Mouse (Mus musculus): ENCODE measurements around the gene Cc2d2b. TPM values are rescaled to one million over a fixed set of nuclear protein-coding genes. Genes with fewer than 3 reads are reported as not detected.
A peak's percentile ranks its signal among the peaks of the same experiment; 100 is the strongest.

The Cc2d2b gene
- polyA plus RNA-seq, 1 experiment, result not detected

DNA sequence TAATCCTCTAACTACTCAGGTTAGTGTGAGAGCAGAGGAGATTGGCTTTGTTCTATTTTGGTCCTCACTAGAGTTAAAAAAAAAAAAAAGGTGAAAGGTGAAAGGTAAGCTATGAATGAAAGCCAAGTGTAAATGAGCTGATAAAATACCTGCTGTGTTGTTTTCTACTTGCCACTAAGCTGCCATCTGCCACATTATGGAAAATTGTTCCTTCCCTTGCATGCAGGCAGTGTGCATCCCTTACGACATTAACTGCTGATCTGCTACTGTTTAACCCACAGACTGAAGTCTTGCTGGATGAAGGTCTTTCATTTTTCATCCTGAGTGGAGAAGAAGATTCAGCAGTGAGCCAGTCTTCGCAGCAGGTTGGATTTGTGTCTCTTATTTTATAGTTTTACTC lies 11.5 kb downstream of the Cc2d2b start:
- 72% methylated on average over 2 of the region's 2 CpGs for WGBS
- Histone ChIP-seq H3K4me1 (ENCODE audit: control insufficient read depth, insufficient read depth, insufficient read length, low read length) (no peaks in the 10 kb centered on the region), H3K4me3 (ENCODE audit: low read depth, low read length) (no peak overlapping the region), H3K27me3 (ENCODE audit: control insufficient read depth, insufficient read depth, low read length) (no peaks in the 10 kb centered on the region; the same call in none of the 2 replicates), H3K36me3 (ENCODE audit: control insufficient read depth, insufficient read depth, low read length) (no peaks in the 10 kb centered on the region), H3K27ac (ENCODE audit: insufficient read depth, low read depth, low read length) (no peak overlapping the region)
- TF ChIP-seq POLR2A (IDR thresholded peaks at IDR 0.05; ENCODE audit: low read depth, low read length), result no peak
- TF ChIP-seq CTCF (IDR thresholded peaks at IDR 0.05; ENCODE audit: extremely low read depth, insufficient read length, insufficient replicate concordance, low read depth, low read length), result no peak

DNA sequence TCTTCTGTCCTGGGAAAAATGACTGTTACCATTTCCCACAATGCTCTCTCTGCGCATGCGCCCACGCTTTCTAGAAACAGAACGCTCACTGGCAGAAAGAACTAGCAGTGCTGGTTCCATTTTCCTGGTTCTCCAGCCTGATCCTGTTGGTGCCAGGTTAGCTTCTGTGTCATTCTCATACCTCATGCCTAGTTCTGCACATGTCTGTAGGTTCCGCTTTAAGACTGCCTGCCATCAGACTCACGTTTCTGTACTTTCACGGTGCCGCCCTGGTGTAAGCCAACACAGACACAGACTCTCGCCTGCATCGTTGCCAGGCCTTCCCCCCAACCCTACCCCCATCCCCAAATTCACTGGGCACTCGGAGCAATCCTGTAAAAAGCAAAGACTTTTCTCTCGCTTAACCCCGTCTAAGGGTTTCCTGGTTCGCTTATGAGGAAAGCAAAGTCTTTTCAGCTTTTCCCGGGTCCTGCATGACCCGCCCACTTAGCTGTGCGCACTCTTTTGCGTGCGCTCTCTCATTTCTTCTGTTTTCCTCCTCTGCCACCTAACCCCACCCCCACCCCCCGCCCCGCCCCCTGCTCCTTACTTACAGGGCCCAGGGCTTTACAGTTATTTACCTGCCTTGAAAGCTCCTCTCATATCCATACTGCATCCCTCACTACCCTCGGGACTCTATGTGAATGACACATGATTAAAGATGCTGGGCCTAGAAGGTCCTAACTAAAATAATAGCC lies 13.6 kb downstream of the Cc2d2b start:
- peak overlapping the region; percentile 46 for H3K4me3 ChIP-seq (ENCODE audit: low read depth, low read length)
- WGBS, result 24% methylated on average over 22 of the region's 22 CpGs
- no peaks in the 10 kb centered on the region for H3K36me3 ChIP-seq (ENCODE audit: control insufficient read depth, insufficient read depth, low read length)
- TF ChIP-seq POLR2A (IDR thresholded peaks at IDR 0.05; ENCODE audit: low read depth, low read length) (no peak), CTCF (IDR thresholded peaks at IDR 0.05; ENCODE audit: extremely low read depth, insufficient read length, insufficient replicate concordance, low read depth, low read length) (no peak)
- no peaks in the 10 kb centered on the region for H3K4me1 ChIP-seq (ENCODE audit: control insufficient read depth, insufficient read depth, insufficient read length, low read length)
- H3K27me3 ChIP-seq (ENCODE audit: control insufficient read depth, insufficient read depth, low read length), result no peaks in the 10 kb centered on the region; the same call in none of the 2 replicates
- H3K27ac ChIP-seq (ENCODE audit: insufficient read depth, low read depth, low read length), result no peak overlapping the region

DNA sequence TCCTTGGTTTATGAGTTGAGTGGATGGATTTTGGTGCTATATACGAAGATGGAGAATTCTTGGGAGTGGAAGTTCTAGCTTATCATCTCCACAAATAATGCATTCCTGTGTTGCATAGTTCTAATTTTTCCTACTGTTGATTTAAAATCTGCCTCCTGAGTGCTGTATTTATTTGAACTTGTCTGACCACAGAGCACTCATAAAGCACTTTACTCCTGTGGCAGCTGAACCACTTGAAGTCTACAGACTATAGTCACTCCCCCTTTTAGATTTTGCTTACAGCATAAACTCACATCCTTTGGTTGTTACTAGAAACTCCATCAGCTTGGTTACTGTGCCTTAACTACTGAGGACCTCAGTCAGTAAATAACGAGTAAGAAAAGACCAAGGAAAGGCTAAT lies 18.6 kb downstream of the Cc2d2b start:
- no peak overlapping the region for H3K4me3 ChIP-seq (ENCODE audit: low read depth, low read length)

GRCm38 (mm10) chr19:40769341-40769770 lies 20.8 kb downstream of the Cc2d2b start:
- H3K27me3 ChIP-seq (ENCODE audit: control insufficient read depth, insufficient read depth, low read length), result no peaks in the 10 kb centered on the region
- TF ChIP-seq POLR2A (IDR thresholded peaks at IDR 0.05; ENCODE audit: low read depth, low read length) (no peak), CTCF (IDR thresholded peaks at IDR 0.05; ENCODE audit: extremely low read depth, insufficient read length, insufficient replicate concordance, low read depth, low read length) (no peak)
- H3K4me3 ChIP-seq (ENCODE audit: low read depth, low read length), result no peak overlapping the region
- 22% methylated on average over 7 of the region's 7 CpGs for WGBS
- H3K36me3 ChIP-seq (ENCODE audit: control insufficient read depth, insufficient read depth, low read length), result no peaks in the 10 kb centered on the region
- no peak overlapping the region for H3K27ac ChIP-seq (ENCODE audit: insufficient read depth, low read depth, low read length)
- H3K4me1 ChIP-seq (ENCODE audit: control insufficient read depth, insufficient read depth, insufficient read length, low read length), result no peaks in the 10 kb centered on the region

More for the DNA sequence above, 18.6 kb downstream of the Cc2d2b start:
- Histone ChIP-seq H3K27ac (ENCODE audit: insufficient read depth, low read depth, low read length) (no peak overlapping the region), H3K27me3 (ENCODE audit: control insufficient read depth, insufficient read depth, low read length) (no peaks in the 10 kb centered on the region; the same call in 1 of the 2 replicates), H3K4me1 (ENCODE audit: control insufficient read depth, insufficient read depth, insufficient read length, low read length) (no peaks in the 10 kb centered on the region), H3K36me3 (ENCODE audit: control insufficient read depth, insufficient read depth, low read length) (no peaks in the 10 kb centered on the region)
- WGBS, result 70% methylated on average over 2 of the region's 2 CpGs
- TF ChIP-seq POLR2A (IDR thresholded peaks at IDR 0.05; ENCODE audit: low read depth, low read length), result no peak
- no peak for TF ChIP-seq CTCF (IDR thresholded peaks at IDR 0.05; ENCODE audit: extremely low read depth, insufficient read length, insufficient replicate concordance, low read depth, low read length)

DNA sequence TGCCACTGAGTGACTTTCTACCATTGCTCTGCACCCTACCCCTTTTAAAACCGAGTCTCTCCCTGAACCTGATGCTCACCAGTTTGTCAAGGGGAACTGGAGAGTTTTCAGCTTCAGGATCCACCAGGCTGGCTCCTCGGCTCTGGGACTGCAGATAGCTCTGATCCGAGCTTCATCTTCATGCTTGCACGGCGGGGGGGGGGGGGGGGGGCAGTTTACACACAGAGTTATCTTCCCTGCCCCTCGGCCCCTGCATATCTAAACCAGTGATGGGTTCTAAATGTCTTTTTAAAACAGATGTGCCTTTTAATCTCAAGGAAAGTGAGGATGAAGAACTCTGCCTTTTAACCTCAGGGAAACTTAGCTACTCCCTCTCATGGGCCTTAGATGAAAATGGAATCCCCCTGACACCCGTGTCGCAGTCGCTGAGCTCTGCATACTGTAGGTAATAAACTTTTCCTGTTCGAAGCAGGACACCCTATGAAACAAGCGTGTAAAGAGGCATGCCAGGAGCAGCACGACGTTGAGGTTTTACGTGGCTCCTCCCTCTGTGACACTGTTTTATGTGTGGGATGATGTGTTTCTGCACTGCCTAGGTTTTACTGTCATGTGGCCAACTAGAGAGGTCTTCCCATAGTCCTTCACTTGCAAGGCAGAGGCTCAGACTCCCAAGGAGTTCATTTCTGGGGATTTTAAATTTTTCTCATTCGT lies 39.6 kb downstream of the Cc2d2b start:
- Histone ChIP-seq H3K27me3 (ENCODE audit: control insufficient read depth, insufficient read depth, low read length) (no peaks in the 10 kb centered on the region), H3K4me3 (ENCODE audit: low read depth, low read length) (no peak overlapping the region), H3K27ac (ENCODE audit: insufficient read depth, low read depth, low read length) (no peak overlapping the region), H3K36me3 (ENCODE audit: control insufficient read depth, insufficient read depth, low read length) (no peaks in the 10 kb centered on the region), H3K4me1 (ENCODE audit: control insufficient read depth, insufficient read depth, insufficient read length, low read length) (no peaks in the 10 kb centered on the region)
- no peak for TF ChIP-seq CTCF (IDR thresholded peaks at IDR 0.05; ENCODE audit: extremely low read depth, insufficient read length, insufficient replicate concordance, low read depth, low read length)
- no peak for TF ChIP-seq POLR2A (IDR thresholded peaks at IDR 0.05; ENCODE audit: low read depth, low read length)
- 58% methylated on average over 15 of the region's 15 CpGs for WGBS

DNA sequence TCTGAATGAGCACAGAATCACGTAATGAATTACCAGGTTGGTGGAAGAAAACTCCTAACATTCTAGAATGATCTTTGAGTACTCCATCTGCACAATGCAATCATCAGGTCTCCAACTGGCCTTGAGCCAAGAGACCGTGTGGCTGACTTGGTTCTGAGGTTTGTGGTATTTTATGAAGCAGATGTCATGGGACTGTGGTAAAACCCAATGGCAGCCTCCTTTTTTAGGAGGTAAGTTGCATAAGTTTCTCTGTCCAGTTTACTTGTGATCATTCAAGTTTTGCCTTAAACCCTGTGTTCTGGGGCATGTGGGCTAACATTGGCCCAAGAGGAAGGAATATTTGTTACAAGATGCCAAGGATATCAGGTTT lies 40.1 kb downstream of the Cc2d2b start:
- 54% methylated on average over 2 of the region's 2 CpGs for WGBS
- Histone ChIP-seq H3K36me3 (ENCODE audit: control insufficient read depth, insufficient read depth, low read length) (no peaks in the 10 kb centered on the region), H3K4me1 (ENCODE audit: control insufficient read depth, insufficient read depth, insufficient read length, low read length) (no peaks in the 10 kb centered on the region)

DNA sequence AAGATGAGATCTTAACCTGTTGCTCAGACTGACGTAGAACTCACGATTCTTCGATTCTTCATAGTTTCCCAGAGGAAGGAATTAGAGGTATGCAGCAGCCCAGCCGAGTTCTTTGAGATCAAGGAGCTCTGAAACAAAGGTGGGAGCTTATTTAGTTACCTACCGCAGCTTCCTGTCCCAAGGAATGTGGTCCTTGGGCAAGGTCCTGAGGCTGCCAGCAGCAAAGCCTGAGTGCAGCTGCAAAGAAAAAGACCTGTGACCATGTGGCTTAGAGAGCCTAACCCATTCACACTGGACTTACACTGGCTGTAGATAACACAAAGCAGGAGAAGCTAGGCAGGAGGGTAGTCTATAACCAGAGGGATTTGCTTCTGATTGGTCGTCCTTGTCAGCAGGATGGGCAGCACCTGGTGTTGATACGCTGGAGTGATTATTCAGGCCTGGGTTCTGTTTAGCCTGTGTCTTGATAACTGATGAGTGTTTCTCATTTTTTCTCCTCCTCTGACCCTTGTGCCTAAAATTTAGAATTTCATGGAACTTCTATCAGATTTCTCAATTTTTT lies 56.7 kb downstream of the Cc2d2b start:
- Histone ChIP-seq H3K27ac (ENCODE audit: insufficient read depth, low read depth, low read length) (no peak overlapping the region), H3K27me3 (ENCODE audit: control insufficient read depth, insufficient read depth, low read length) (no peaks in the 10 kb centered on the region), H3K4me1 (ENCODE audit: control insufficient read depth, insufficient read depth, insufficient read length, low read length) (no peaks in the 10 kb centered on the region), H3K36me3 (ENCODE audit: control insufficient read depth, insufficient read depth, low read length) (no peaks in the 10 kb centered on the region), H3K4me3 (ENCODE audit: low read depth, low read length) (no peak overlapping the region)
- 32% methylated on average over 7 of the region's 7 CpGs for WGBS
- TF ChIP-seq POLR2A (IDR thresholded peaks at IDR 0.05; ENCODE audit: low read depth, low read length), result no peak
- no peak for TF ChIP-seq CTCF (IDR thresholded peaks at IDR 0.05; ENCODE audit: extremely low read depth, insufficient read length, insufficient replicate concordance, low read depth, low read length)

More for the DNA sequence above, 40.1 kb downstream of the Cc2d2b start:
- Histone ChIP-seq H3K27ac (ENCODE audit: insufficient read depth, low read depth, low read length) (no peak overlapping the region), H3K4me3 (ENCODE audit: low read depth, low read length) (no peak overlapping the region), H3K27me3 (ENCODE audit: control insufficient read depth, insufficient read depth, low read length) (no peaks in the 10 kb centered on the region)
- TF ChIP-seq CTCF (IDR thresholded peaks at IDR 0.05; ENCODE audit: extremely low read depth, insufficient read length, insufficient replicate concordance, low read depth, low read length), result no peak
- no peak for TF ChIP-seq POLR2A (IDR thresholded peaks at IDR 0.05; ENCODE audit: low read depth, low read length)

Measured in small intestine, adult 2 months (tissue).